Mouse (Mus musculus) brain, embryonic 14.5 days (tissue): ENCODE data around the gene Hnrnpu.

Source experiments
- CTCF ChIP-seq: fragments of 200-500 bp; IDR thresholded peaks from 2 replicates; pipeline ENCODE4 v1.5.1; 2012; ENCODE audit warnings: inconsistent platforms, mild to moderate bottlenecking, moderate library complexity, borderline replicate concordance; ENCODE audit not compliant: insufficient read depth, insufficient read length; ENCODE audit errors: extremely low read depth
- POLR2A ChIP-seq: fragments of 200-500 bp; IDR thresholded peaks from 2 replicates; pipeline ENCODE4 v1.6.1; 2012; ENCODE audit warnings: mild to moderate bottlenecking, inconsistent platforms, borderline replicate concordance; ENCODE audit not compliant: poor library complexity, insufficient read depth, insufficient read length, severe bottlenecking; ENCODE audit errors: extremely low read depth

GRCm38 (mm10) chr1:178337551-178338317 is at the start of gene Hnrnpu:
- TF ChIP-seq POLR2A: peak; percentile 94
- no peak for TF ChIP-seq CTCF
